Mouse (Mus musculus) brain, embryonic 18.5 days (tissue): Measurements from ENCODE around the gene Plekhm2.
A peak's percentile ranks its signal among the peaks of the same experiment; 100 is the strongest.

Experiments
- DNase-seq: peaks from one replicate; pipeline ENCODE4 v3.0.0-alpha.2; 2012; ENCODE audit warnings: low read depth, low spot score

Plekhm2 gene

GRCm38 (mm10) chr4:141663122-141663931 is 1.4 kb downstream of the Plekhm2 start:
- DNase-seq, result no peak

GRCm38 (mm10) chr4:141660884-141661283 is 3.8 kb downstream of the Plekhm2 start:
- no peak for DNase-seq

GRCm38 (mm10) chr4:141659739-141660138 is 5.0 kb downstream of the Plekhm2 start:
- no peak for DNase-seq

- DNase-seq, result no peak
Observed at GRCm38 (mm10) chr4:141658846-141659484, 5.7 kb downstream of the Plekhm2 start.

GRCm38 (mm10) chr4:141656932-141657331 is 7.8 kb downstream of the Plekhm2 start:
- no peak for DNase-seq

GRCm38 (mm10) chr4:141655908-141656608 is 8.6 kb downstream of the Plekhm2 start:
- DNase-seq, result no peak

- no peak for DNase-seq
Observed at GRCm38 (mm10) chr4:141654509-141654908, 10.2 kb downstream of the Plekhm2 start.

- DNase-seq, result no peak
Observed at GRCm38 (mm10) chr4:141653813-141654212, 10.9 kb downstream of the Plekhm2 start.

GRCm38 (mm10) chr4:141653044-141653443 is 11.7 kb downstream of the Plekhm2 start:
- no peak for DNase-seq

- no peak for DNase-seq
Observed at GRCm38 (mm10) chr4:141651944-141652343, 12.8 kb downstream of the Plekhm2 start.

- DNase-seq, result no peak
Observed at GRCm38 (mm10) chr4:141651286-141651685, 13.4 kb downstream of the Plekhm2 start.

GRCm38 (mm10) chr4:141649244-141649643 is 15.5 kb downstream of the Plekhm2 start:
- DNase-seq, result no peak

GRCm38 (mm10) chr4:141648262-141648661 is 16.4 kb downstream of the Plekhm2 start:
- no peak for DNase-seq

GRCm38 (mm10) chr4:141647187-141647586 is 17.5 kb downstream of the Plekhm2 start:
- no peak for DNase-seq

GRCm38 (mm10) chr4:141645988-141646387 is 18.7 kb downstream of the Plekhm2 start:
- DNase-seq, result no peak

GRCm38 (mm10) chr4:141643118-141643855 is 21.4 kb downstream of the Plekhm2 start:
- peak; percentile 37 for DNase-seq

- no peak for DNase-seq
Observed at GRCm38 (mm10) chr4:141641961-141642811, 22.5 kb downstream of the Plekhm2 start.

GRCm38 (mm10) chr4:141641353-141641771 is 23.3 kb downstream of the Plekhm2 start:
- DNase-seq, result no peak

GRCm38 (mm10) chr4:141639474-141639873 is 25.2 kb downstream of the Plekhm2 start:
- DNase-seq, result no peak

GRCm38 (mm10) chr4:141636693-141637092 is 28.0 kb downstream of the Plekhm2 start:
- DNase-seq, result no peak

GRCm38 (mm10) chr4:141635991-141636390 is 28.7 kb downstream of the Plekhm2 start:
- DNase-seq, result no peak
